Mouse (Mus musculus): Measurements from ENCODE around the gene Ppip5k1. TPM values are rescaled to one million over a fixed set of nuclear protein-coding genes. Genes with fewer than 3 reads are reported as not detected.
"Not testable (repeated sequence)": the region's sequence is repeated elsewhere in the genome, so short reads cannot be mapped to it uniquely, and the experiment has no call there.

Ppip5k1 gene
- polyA plus RNA-seq (2015; fragmentation: Nextera tagmentation; extraction: Ambion mirVana): 20.6 and 21.6 TPM in 2 replicates

DNA sequence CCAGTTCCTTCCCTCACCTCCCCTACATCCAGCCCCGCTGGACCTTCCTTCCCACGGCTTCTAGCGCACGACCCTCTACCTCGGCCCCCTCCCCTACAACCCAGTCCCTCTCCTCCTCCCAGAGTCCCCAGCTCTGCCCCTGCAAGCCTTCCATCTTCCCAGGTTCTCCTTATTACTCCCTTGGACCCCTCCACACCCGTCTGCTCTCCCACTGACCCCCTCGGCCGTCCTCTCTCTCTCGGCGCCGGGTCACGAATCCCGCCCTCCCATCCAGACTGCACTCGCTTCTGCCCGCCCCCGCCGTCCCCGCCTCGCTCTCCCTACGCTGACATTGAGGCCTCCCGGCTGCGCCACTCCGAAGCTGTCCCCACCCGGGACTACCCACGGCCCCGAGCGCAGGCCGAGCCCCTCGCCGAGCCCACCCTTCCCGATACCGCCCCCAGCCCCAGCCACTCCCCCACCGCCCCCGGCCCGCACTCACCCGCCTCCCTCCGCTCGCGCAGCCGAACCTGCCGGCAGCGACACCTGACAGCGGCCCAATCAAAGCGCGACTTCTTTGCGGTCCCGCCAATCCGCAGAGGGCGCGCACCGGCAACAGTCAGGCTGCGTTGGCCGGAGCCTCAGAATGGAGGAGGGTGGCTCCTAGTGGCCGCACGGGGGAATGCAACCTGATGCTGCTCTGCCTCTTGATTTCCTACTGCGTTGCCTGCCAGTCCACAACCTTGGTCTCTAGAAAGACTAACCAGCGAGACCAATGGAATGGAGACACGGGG, at the start of gene Ppip5k1:
Gene Ppip5k1 (minus strand): TSS at position 577 of the 773 bp plus-strand sequence.
- Histone ChIP-seq H3K4me2 (peak within 1 kb of the TSS; percentile 77), H3K36me3 (replicated peaks) (peaks cover 1% of the 10 kb centered on the region; the same call in 1 of the 2 replicates), H3K9ac (peak within 1 kb of the TSS; percentile 85), H3K27me3 (replicated peaks) (0 out of 2 replicates have a peak, but pooled peaks cover 3% of the 10 kb centered on the region), H3K9me3 (no peaks in the 10 kb centered on the region), H3K4me1 (peaks cover 36% of the 10 kb centered on the region), H3K27ac (peak within 1 kb of the TSS; percentile 88), H3K4me3 (peak within 1 kb of the TSS; percentile 67)
- ATAC-seq (replicated peaks): peak; percentile 96
- under 1% methylated on average over 58 of the region's 58 CpGs for WGBS

DNA sequence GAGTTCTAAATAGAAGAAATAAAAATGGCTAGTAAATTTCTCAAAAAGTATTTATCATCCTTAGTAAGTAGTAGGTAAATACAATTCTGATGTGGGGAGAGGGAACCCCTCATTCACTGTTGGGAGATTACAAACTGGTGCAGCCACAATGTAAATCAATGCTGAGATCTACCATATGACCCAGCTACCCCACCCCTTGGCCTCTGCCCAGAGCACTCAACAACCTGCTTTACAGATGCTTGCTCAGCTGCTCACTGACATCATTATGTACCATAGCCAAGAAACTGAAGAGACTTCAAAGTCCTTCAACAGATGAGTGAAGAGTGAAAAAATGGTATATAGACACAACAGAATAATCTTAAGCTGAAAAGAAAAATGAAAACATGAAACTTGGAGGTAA, 48.1 kb upstream of the Ppip5k1 start:
- no peaks in the 10 kb centered on the region for H3K36me3 ChIP-seq (replicated peaks)
- no peak for ATAC-seq (replicated peaks)
- H3K27me3 ChIP-seq (replicated peaks): no peaks in the 10 kb centered on the region
- H3K9ac ChIP-seq: no peak overlapping the region
- no peak overlapping the region for H3K27ac ChIP-seq
- no peaks in the 10 kb centered on the region for H3K9me3 ChIP-seq
- H3K4me3 ChIP-seq: no peak overlapping the region
- no peak overlapping the region for H3K4me2 ChIP-seq
- H3K4me1 ChIP-seq: no peaks in the 10 kb centered on the region

DNA sequence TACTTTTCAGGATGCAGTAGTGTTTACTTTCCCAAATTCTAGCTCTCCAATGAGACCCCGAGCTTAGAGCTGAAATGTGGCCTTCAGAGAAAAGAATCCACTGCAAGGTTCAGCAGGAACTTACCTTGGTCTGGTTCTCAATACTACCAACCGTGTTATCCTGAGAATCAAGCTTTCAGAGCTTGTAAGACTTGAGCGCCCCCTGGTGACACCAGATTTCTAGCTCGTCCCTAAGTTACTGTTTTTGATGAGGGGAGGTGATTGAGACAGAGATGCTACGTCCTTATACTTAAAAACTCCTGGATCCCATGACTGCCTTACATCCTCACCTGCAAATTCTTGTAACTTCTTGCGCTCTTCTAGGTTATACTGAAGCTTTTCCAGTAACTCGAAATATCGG, 41.4 kb upstream of the Ppip5k1 start:
- Histone ChIP-seq H3K9me3 (no peaks in the 10 kb centered on the region), H3K4me3 (no peak overlapping the region), H3K4me1 (no peaks in the 10 kb centered on the region), H3K4me2 (no peak overlapping the region), H3K27ac (no peak overlapping the region), H3K27me3 (replicated peaks) (no peaks in the 10 kb centered on the region), H3K9ac (no peak overlapping the region), H3K36me3 (replicated peaks) (no peaks in the 10 kb centered on the region)
- ATAC-seq (replicated peaks): no peak
- WGBS: 15% methylated on average over 8 of the region's 8 CpGs

DNA sequence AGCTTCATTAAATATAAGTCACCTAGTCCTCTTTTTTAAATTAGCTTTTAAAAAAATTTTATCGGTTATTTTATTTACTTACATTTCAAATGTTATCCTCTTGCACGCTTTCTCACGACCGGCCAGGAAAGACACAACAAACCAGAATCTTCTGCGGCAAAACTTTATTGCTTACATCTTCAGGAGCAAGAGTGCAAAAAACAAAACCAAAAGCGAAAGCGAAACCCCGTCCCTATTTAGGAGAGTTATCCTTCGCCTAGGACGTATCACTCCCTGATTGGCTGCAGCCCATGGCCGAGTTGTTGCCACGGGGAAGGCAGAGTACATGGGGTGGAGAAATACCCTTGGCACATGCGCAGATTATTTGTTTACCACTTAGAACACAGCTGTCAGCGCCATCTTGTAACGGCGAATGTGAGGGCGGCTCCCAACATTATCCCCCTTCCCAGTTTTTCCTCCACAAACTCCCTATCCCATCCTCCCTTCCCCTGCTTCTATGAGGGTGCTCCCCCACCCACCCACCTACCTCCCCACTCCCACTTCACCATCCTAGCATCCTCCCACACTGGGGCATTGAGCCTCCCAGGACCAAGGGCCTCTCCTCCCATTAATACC, 31.9 kb upstream of the Ppip5k1 start, which contains the start of gene Strc:
Gene Strc (minus strand): TSS at position 208 of the 615 bp plus-strand sequence.
- ATAC-seq (replicated peaks); H3K4me1 ChIP-seq; H3K4me2 ChIP-seq; H3K4me3 ChIP-seq; H3K36me3 ChIP-seq (replicated peaks); H3K9me3 ChIP-seq; H3K27me3 ChIP-seq (replicated peaks); H3K27ac ChIP-seq; H3K9ac ChIP-seq: not testable (repeated sequence)
- 97% methylated on average over 17 of the region's 17 CpGs for WGBS

DNA sequence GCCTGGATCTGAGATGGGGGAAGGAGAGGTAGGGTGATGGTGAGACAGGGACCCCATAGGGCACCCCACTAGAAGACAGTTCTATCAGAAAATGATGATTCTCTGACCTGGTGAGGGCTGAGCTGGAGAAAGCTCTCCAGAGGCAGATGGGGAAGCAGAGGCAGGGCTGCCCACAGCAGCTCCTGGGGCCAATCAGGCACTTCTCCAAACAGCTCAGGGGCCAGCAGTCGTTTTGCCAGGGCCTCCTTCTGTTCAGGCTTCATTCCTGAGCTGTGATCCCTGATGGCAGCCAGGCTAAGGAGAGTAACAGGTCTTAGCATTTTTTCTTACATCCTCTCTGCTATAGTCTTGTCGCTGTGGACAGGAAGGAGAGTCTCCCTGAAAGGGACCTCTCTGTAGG, 19.6 kb upstream of the Ppip5k1 start:
- WGBS: 49% methylated on average over 2 of the region's 2 CpGs
- ATAC-seq (replicated peaks): no peak
- H3K4me1 ChIP-seq: no peaks in the 10 kb centered on the region
- no peaks in the 10 kb centered on the region for H3K27me3 ChIP-seq (replicated peaks)
- no peak overlapping the region for H3K4me2 ChIP-seq
- no peak overlapping the region for H3K4me3 ChIP-seq
- H3K27ac ChIP-seq: no peak overlapping the region
- no peaks in the 10 kb centered on the region for H3K9me3 ChIP-seq
- H3K9ac ChIP-seq: no peak overlapping the region
- H3K36me3 ChIP-seq (replicated peaks): no peaks in the 10 kb centered on the region

DNA sequence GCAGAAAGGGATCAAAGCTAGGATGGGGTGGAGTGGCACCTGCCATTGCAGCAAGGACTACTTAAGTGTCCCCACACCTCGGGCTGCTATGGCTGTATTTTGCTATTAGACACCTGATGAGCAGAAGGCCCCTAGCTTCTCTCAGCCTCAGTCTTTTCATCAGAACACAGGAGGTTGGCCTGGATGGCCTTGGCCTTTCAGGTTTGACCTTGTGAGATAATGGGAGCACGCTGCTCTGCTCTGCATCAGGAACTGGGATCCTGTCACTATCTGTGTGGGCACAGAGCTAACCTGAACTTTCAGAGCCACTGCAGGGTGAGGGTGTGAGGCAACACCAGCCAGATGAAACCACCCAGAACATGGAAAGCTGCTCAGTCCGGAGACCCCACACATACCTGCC, 17.1 kb upstream of the Ppip5k1 start:
- no peak overlapping the region for H3K4me2 ChIP-seq
- no peak for ATAC-seq (replicated peaks)
- no peaks in the 10 kb centered on the region for H3K27me3 ChIP-seq (replicated peaks)
- H3K9me3 ChIP-seq: no peaks in the 10 kb centered on the region
- H3K27ac ChIP-seq: no peak overlapping the region
- H3K9ac ChIP-seq: no peak overlapping the region
- no peak overlapping the region for H3K4me3 ChIP-seq
- H3K36me3 ChIP-seq (replicated peaks): no peaks in the 10 kb centered on the region
- WGBS: 79% methylated on average over 3 of the region's 3 CpGs
- no peaks in the 10 kb centered on the region for H3K4me1 ChIP-seq

DNA sequence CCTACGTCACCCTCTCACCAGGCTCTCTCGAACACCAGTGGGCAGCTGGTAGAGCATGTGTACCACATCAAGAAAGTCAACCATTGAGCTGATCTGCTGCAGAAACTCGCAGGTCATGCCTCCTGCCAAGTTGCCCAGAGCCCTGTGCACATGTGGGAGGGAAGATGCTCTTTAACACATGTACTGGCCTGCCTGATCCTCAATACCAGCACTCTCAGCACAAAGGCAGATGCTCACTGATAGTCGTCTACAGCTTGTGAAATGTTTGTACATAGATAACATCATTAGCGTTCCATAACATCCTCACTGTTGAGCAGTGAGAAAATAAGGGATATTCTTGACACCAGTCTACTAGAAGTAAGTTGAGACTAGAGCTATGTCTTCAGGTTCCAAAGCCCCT, 15.7 kb upstream of the Ppip5k1 start:
- Histone ChIP-seq H3K4me1 (no peaks in the 10 kb centered on the region), H3K36me3 (replicated peaks) (no peaks in the 10 kb centered on the region), H3K27ac (no peak overlapping the region), H3K9ac (no peak overlapping the region), H3K4me2 (no peak overlapping the region), H3K4me3 (no peak overlapping the region), H3K9me3 (no peaks in the 10 kb centered on the region), H3K27me3 (replicated peaks) (no peaks in the 10 kb centered on the region)
- 84% methylated on average over 5 of the region's 5 CpGs for WGBS
- no peak for ATAC-seq (replicated peaks)

DNA sequence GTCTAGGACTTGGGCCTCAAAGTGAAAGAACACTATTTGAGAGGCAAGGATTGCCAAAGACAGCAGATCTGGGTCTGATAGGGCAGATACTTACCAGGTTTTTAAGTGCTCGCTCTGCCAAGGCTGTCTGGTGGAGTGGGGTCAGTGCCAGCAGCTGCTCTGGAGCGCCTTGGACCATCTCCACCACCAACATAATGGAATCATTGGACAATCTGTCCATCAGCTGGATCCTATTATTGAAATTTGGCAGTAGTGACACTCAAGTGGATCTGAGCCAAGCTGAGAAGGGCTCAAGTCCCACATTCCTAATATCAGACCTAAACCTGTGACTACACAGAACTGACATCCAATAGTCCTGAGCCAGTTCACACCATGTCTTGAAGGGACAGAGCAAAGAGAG, 13.6 kb upstream of the Ppip5k1 start:
- Histone ChIP-seq H3K9me3 (no peaks in the 10 kb centered on the region), H3K4me2 (no peak overlapping the region), H3K4me1 (no peaks in the 10 kb centered on the region), H3K27ac (no peak overlapping the region), H3K27me3 (replicated peaks) (no peaks in the 10 kb centered on the region), H3K36me3 (replicated peaks) (no peaks in the 10 kb centered on the region), H3K4me3 (no peak overlapping the region), H3K9ac (no peak overlapping the region)
- ATAC-seq (replicated peaks): no peak
- WGBS: 84% methylated on average over 2 of the region's 2 CpGs

DNA sequence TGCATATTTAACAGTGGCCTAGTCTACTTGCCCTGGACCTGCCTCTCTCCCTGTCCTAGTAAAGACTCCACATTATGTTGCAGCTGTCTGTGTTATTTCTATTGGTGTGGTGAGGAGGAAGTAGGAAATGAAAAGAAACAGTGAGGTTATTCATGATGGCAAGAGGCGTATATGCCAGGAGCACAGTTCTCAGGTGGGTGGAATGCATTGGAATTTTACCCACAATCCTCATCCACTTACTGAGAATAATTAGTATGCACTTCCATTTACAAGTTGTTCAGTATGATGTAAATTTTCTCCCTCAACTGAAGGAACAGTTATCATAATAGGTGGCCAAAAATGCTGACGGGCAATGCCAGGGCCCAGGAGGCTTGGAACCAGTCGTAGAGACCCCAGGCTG, 8.5 kb upstream of the Ppip5k1 start:
- no peaks in the 10 kb centered on the region for H3K9me3 ChIP-seq
- no peak overlapping the region for H3K27ac ChIP-seq
- 72% methylated on average over 3 of the region's 3 CpGs for WGBS
- peaks cover 10% of the 10 kb centered on the region for H3K4me1 ChIP-seq
- H3K4me3 ChIP-seq: no peak overlapping the region
- H3K27me3 ChIP-seq (replicated peaks): no peaks in the 10 kb centered on the region
- no peaks in the 10 kb centered on the region for H3K36me3 ChIP-seq (replicated peaks)
- H3K4me2 ChIP-seq: no peak overlapping the region
- no peak overlapping the region for H3K9ac ChIP-seq
- no peak for ATAC-seq (replicated peaks)

DNA sequence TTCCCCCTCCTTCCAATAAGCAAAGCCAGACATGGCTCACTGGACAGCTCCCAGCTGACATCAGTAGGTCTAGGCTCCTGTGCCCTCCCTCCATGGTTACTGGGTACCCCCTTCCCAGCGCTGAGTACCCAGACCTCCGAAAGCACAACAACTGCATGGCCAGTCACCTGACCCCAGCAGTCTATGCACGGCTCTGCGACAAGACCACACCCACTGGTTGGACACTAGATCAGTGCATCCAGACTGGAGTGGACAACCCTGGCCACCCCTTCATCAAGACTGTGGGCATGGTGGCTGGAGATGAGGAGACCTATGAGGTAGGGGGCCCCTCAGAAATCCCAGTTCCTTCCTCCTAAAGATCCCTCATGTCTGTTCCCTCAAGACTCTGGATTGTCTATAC, 4.3 kb upstream of the Ppip5k1 start:
- 57% methylated on average over 4 of the region's 4 CpGs for WGBS
- H3K36me3 ChIP-seq (replicated peaks): no peaks in the 10 kb centered on the region
- no peaks in the 10 kb centered on the region for H3K9me3 ChIP-seq
- 0 out of 2 replicates have a peak overlapping the region, but pooled peaks have one; percentile 71 for H3K27ac ChIP-seq
- H3K4me2 ChIP-seq: peak overlapping the region; percentile 61
- ATAC-seq (replicated peaks): no peak
- H3K27me3 ChIP-seq (replicated peaks): 0 out of 2 replicates have a peak, but pooled peaks cover 3% of the 10 kb centered on the region
- H3K4me1 ChIP-seq: peaks cover 28% of the 10 kb centered on the region
- H3K4me3 ChIP-seq: peak overlapping the region; percentile 49
- no peak overlapping the region for H3K9ac ChIP-seq

DNA sequence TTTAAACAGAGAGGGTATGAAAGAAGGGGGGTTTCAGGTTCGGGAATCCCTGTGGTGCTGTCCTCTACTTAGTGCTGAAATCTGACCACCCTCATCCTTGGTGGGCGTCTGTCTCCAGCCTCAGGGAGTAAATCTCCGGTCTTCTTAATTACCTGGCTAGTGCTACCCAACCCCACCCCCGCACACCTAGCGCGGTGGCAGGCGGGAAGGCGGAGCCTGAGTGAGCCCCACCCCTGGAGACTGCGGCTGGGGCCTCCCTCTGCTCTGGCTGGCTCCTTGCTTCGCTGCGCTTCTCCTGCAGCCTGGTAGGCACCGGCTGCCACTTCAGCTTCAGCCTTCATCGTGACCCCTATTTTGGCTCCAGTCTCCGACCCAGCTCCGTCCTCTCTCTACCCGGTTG, 3.2 kb upstream of the Ppip5k1 start:
- WGBS: under 1% methylated on average over 16 of the region's 16 CpGs
- Histone ChIP-seq H3K4me3 (peak overlapping the region; percentile 49), H3K4me2 (peak overlapping the region; percentile 61), H3K9me3 (no peaks in the 10 kb centered on the region), H3K36me3 (replicated peaks) (no peaks in the 10 kb centered on the region), H3K27me3 (replicated peaks) (0 out of 2 replicates have a peak, but pooled peaks cover 3% of the 10 kb centered on the region), H3K9ac (peak overlapping the region; percentile 60), H3K4me1 (peaks cover 36% of the 10 kb centered on the region), H3K27ac (peak overlapping the region; percentile 71)
- peak; percentile 84 for ATAC-seq (replicated peaks)

DNA sequence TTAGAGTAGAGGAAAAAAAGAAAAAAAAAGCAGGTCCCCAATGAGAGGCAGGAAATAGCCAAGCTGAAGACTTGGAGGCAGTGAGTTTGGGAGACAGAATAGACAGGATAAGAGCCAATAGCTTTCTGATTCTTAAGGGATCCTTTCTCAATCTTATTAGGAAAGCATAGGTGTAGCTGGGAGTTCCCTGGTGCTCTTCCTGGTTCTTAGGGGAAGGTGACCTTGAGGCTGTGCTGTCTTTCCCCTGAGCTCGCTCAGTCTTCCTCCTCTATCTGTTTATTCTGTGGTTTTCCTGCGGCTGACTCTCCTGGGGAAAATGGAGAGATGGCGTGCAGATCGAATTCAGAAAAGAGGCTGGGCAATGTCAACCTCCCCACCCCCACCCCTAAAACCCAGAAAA, 2.8 kb upstream of the Ppip5k1 start:
- ATAC-seq (replicated peaks): no peak
- H3K27ac ChIP-seq: peak overlapping the region; percentile 71
- WGBS: 3% methylated on average over 4 of the region's 4 CpGs
- no peaks in the 10 kb centered on the region for H3K9me3 ChIP-seq
- 0 out of 2 replicates have a peak, but pooled peaks cover 3% of the 10 kb centered on the region for H3K27me3 ChIP-seq (replicated peaks)
- H3K9ac ChIP-seq: peak overlapping the region; percentile 60
- no peaks in the 10 kb centered on the region for H3K36me3 ChIP-seq (replicated peaks)
- peaks cover 36% of the 10 kb centered on the region for H3K4me1 ChIP-seq
- peak overlapping the region; percentile 61 for H3K4me2 ChIP-seq
- H3K4me3 ChIP-seq: peak overlapping the region; percentile 49
